Mouse (Mus musculus): Measurements from ENCODE around the gene Stx5a. TPM values are rescaled to one million over a fixed set of nuclear protein-coding genes. Genes with fewer than 3 reads are reported as not detected.

The Stx5a gene
- 95.3 and 118 TPM in 2 replicates for polyA plus RNA-seq (2012; rRNA removed)

DNA sequence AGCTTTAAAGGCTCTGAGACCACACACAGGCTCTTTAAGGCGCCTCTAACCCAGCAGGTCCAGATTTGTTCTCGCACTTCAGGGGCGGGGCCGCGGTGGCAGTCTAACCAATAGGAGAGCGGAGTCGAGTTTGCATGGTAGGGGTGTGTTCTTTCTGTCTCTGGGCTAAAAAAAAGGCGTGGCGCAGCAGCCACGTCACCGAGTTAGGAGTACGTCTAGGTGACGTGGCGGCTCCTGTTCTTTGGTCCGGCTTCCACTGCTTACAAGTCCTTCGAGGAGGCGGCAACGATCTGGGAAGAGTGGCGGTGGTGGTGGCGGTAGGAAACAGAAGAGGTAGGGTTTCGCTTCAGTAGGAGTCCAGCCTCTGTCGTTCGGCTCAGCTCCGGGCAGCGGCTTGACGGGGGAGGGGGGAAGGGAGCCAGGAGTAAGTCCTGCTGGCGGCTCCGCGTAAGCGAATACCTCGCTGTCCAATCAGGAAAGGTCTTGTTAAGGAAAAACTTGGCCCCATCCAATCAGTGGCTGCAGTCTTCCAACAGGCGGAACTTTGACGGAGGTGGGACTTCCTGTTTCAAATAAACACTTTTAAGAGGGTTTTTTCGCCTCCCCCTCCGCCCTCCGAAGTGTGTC lies at the start of gene Stx5a:
Stx5a (plus strand) TSS at position 171 of the 627 bp plus-strand sequence.
- DNase-seq (ENCODE audit: low read depth) = peak; percentile 90

DNA sequence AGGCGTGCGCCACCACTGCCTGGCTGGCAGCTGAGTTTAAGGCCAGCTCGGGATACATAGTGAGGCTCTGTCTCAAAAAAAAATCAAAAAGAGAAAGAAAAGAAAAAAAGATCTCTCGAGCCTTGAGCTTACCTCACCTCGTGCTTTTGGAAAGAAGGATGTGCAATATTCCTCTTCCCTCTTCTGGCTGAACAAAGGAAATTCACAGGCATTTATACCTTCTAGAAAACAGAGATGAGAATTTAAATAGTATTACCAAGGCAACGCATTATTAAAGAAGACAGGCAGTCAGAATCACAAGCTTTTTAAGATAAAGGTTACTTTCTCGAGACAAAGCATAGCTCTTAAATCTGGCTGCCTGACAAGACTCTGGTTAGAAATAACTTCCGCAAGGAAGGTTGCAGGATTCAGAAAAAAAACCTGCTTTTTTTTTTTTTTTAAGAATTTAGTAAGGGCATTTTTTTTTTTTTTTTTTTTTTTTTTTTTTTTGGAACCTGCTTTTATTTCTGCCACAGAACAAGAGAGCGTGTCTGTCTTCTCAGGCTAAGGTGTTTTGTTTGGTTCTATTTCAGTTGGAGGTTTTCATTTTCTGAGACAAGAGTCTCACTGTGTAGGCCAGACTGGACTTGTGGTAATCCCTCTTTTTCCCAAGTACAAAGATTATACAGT lies 49.2 kb upstream of the Stx5a start:
- no peak for DNase-seq (ENCODE audit: low read depth)

DNA sequence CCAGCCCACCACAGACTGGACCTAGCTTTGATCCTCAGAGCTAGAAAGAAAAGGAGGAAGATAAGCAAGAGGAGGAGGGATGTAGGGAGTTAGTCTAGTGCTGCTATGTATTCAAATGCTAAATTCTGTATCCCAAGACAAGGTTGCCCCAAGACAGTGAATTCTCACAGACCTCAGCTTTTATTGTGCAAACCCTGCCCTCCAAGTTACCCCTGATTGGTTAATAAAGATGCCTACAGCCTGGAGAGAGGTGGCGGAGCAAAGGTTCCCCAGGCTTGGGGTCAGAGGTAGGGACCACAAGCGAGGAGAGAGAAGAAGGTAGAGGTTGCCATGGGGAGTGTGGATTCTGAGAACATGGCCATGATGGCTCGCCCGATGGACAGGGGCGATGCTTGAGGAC lies 48.5 kb upstream of the Stx5a start:
- no peak for DNase-seq (ENCODE audit: low read depth)

DNA sequence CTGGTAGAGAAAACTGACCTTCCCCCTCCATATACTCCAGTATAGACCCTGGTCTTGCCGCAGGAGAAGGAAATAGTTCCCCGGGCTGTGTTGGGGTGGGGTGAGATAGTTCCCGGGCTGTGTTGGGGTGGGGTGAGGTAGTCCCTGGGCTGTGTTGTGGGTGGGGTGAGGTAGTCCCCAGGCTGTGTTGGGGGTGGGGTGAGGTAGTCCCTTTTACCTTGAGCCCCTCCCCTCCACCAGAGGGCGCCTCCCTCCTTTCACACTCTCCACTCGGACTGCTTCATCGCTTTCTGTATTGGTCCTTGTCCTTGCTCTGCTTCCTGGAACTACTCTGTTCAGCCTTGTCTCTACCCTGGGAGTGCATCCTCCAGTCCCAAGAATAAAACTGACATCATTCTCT lies 45.9 kb upstream of the Stx5a start:
- DNase-seq (ENCODE audit: low read depth) = no peak

DNA sequence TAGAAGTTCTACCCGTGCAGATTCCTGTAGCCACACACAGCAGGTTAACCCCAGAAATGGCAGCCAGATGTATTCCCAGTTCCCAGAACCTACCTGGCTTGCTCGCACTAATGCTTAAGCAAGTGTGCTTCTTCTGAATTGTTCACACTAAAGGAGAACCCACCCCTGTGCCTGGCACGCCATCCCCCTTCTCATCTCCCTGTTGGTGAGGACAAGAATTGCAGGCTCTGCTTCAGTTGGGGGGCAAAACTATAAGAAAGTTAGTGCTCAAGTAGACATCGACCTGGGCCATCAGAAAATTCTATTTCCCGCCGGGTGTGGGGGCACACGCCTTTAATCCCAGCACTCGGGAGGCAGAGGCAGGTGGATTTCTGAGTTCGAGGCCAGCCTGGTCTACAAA lies 41.6 kb upstream of the Stx5a start:
- DNase-seq (ENCODE audit: low read depth) = no peak

DNA sequence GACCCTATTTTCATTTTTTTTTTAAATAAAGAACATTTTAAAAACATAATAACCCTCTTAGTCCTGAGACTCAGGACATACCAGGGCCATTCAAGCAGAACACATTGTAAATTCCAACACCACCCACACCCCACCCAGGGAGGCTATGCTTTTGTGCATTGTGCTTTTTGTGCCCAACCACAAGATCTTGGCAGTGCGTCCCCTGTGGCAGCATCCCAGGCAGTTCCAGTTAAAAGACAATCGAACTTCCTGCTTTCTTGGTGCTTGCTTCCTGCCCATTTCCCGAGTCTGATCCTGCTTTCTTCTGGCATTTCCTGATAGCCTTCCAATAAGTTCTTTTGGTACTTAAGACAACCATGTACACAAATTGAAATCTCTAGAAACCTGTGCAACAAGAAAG lies 38.8 kb upstream of the Stx5a start:
- no peak for DNase-seq (ENCODE audit: low read depth)

DNA sequence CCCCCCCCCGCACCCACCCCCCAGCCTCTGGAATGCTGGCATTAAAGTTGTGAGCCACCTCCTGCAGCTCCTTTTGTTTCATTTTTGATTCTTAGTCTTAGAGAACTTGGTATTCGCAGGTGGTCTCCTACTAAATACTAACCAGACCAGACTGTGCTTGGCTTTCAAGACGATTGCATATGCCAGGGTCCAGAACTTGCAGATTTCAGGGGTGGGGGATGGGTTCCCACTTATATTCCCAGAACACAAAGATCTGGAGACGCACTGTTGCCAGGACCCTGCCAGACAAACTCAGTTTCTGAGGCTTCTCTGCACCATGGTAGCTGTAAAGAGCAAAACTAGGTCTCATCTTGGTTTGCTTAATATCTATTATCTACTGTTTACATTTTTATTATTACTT lies 37.6 kb upstream of the Stx5a start:
- no peak for DNase-seq (ENCODE audit: low read depth)

DNA sequence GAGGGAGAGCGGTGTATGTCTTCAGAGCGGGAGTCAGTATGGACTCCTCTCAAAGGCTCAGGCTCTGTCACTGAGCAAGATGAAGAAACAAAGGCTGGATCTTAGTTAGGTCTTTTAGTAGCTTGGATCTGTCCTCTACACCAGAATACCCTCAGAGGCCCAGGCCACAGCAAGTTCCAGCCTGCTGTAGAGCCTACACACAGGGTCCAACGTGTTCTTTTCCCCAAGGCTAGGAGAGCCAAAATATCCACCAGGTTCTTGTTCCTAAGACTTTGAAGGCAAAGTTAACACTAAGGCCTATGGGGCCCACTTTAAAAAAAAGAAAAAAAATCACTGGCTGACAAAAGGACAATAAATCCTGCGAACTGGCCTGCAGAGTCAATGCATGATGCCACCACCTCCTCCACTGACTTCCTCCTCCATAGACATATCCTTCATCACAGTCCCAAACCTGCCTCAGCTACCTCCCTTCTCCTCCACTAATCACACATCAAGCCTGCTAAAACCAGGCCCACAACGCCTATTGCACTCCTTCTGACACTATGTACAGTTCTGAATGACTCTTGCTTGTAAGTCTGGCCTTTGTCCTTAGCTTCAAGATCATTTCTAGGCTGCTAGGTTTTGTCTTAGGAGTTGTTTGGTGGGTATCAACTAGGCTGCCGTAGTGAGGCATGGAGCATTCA lies 36.0 kb upstream of the Stx5a start:
- DNase-seq (ENCODE audit: low read depth) = peak; percentile 93

DNA sequence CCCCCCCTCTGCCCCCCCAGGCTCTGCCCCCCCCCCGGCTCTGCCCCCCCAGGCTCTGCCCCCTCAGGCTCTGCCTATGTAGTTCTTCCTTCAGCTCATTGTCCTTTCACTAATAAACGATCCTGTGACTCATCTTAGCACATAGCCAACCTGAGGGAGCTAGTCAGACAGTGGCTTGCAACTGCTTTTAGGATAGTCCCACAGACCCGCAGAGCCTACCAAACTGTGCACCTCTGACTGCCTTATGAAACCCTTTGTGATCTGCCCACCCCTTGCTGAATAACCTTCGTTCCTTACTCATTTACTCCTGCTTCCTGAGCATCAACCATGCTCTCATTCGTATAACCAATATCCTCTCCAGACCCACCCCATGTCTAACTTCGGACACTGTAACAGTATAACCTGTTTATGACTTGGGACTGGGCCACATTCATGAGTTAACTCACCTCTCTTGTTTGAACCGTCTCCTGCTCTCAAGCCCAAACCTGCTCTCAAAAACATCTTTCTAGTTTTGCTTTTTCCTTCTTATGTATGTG lies 35.0 kb upstream of the Stx5a start:
- DNase-seq (ENCODE audit: low read depth) = no peak

DNA sequence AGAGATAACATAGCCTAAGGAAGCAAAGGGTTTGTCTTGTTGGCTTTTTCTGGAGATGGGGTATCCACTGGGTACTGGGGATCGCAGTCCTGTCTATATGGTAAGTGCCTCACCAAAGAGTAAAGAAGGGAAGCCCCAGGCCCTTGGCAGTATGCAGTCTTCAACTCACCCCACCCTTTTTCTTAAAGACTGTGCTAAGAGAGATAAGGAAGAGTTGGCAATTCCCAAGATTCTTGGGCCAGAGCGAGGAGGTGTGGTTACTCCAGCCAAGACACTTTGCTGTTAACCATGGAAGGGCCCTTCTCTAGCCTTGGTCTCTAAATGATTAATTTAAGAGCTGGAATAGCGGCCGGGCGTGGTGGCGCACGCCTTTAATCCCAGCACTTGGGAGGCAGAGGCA lies 34.3 kb upstream of the Stx5a start:
- no peak for DNase-seq (ENCODE audit: low read depth)

DNA sequence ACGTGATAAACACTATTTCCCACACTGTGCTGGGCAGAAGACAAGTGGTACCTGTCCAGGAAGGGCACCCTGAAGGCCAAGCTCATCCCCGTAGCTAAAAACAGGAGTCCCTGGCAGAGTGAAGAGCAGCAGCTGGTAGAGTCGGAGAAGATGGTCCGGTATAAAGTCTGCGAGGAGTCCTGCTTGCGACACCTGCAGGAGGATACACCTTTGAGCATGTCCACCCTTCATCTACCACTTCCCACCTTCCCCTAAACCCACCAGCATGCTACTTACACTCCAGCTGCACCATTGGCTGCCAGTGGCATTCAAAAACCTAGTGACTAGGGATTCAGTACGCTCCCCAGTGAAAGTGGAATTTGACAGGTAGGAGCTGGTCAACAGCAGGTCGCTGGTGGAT lies 32.3 kb upstream of the Stx5a start:
- DNase-seq (ENCODE audit: low read depth) = no peak

DNA sequence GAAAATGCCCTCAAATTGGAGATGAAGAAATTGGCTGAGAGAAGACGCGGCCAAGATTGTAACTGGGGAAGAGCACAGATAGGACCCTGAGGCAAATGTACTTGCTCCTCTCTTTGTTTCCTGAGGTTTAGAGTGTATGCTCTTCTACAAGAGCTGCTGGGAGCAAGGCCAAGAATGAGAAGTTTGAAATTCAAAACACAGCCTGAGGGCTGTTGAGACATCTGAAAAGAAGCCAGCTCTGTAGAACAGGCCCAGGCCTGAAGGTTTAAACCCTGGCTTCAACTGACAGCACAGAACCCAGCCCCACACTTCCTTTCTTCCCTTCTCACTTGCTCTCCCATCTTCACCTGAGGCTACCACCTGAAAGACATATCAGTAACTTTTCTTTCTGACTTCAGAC lies 31.2 kb upstream of the Stx5a start:
- peak; percentile 100 for DNase-seq (ENCODE audit: low read depth)

DNA sequence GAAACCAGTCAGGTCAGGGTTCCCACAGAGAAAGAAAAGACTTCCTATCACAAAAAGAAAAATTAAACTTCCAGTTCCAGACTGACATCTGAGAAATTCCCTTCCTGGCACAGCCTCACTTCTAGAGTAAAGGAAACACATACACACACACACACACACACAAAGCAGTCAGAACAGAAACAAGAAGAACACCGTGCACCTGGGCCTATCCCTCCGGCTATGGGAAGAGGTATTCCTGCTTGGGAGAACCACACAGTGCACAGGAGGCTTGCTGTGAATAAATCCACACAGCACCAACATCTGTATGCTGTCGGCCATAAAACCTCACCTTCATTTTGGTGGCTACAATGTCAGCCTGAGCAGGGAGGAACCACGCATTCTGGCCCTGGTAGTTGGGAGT lies 29.7 kb upstream of the Stx5a start:
- no peak for DNase-seq (ENCODE audit: low read depth)

DNA sequence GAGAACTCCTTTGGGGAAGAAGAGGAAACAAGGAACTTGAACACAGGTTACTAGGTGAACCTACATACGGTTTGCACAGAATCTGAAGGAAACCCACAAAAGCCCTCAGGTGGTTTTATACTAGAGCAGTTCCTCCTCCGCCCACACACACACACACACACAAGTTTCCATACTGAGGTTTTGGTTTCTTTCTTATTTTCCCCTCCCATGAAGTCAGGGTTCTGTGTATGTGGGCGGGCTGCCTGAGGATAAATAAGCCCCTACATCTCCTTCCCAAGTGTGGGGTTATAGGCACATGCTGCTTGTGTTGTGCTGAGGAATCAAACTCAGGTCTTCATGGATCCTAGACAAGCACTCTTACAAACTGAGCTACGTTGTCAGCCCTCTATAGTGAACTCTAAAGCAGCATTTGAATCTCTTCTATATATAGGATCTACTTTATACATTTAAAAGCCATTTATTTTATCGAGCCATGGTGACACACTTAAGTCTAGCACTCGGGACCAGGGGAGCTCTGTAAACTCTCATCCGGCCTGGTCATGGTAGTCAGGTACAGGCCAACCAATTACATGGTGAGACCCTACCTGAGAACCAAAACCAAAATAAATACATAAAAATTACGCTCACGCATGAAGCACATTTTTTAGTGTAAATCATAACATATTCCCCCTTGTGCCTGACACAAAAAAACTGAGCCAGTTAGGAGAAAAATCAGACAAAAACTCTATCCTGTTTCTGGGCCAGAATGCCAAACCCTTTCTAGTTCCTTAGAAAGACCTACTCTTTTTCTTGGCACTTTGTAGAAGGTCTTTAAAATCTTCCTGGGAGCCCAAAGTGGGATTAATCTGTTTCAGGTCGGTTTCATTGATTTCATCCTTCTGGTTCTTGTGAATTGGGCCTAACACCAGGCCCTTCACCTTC lies 29.0 kb upstream of the Stx5a start:
- no peak for DNase-seq (ENCODE audit: low read depth)

DNA sequence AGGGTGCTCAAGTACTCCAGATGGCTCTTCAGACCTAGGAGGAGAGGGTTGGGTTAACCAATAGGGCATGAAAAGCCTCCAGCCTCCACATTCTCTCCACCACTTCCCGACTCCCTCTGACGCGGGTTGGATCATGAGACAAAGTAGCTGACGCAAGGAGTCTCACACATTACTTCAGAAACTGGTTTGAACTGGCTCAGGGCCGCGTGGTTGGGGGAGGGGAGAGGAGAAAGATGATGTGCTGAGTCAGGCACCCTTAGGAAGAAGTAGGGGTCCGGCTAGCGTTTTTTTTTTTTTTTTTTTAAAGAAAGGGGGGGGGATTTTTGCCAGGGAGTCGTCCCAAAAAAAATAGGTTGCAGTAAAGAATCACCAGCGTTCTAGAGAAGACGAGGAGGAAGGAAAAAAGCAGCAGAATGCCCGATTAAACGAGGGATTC lies 28.3 kb upstream of the Stx5a start:
- no peak for DNase-seq (ENCODE audit: low read depth)

DNA sequence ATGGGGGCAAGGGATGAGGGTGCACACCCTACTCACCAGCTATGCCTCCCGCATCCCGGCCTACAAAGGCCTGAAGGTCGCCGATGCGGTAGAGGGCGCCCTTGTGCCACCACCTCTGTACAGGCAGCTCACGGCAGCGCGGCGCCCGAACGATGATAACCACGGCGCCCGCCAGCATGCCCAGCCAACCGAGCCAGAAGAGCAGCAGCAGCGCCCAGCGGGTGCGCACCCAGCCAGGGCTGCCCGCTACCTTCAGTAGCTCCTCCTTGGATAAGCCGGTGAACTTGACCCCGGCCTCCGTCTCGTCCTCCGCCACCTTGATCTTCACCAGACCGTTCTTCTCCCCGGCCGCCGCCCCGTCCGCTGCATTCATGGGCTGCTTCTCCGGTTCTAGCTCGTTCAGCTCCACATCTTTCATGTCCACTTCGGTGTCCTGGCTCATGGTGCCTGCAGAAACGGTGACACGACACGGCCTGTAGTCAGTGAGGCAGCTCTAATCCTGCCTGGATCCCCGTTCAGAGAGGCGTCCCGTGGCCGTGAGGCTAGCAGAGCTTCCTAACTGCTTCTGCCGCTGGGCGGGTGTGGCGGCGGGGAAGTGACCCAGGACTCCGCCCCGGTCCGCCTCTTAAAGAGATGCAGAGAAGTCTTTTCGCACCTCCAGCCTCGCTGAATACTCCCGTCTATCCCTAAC lies 27.8 kb upstream of the Stx5a start:
- no peak for DNase-seq (ENCODE audit: low read depth)

DNA sequence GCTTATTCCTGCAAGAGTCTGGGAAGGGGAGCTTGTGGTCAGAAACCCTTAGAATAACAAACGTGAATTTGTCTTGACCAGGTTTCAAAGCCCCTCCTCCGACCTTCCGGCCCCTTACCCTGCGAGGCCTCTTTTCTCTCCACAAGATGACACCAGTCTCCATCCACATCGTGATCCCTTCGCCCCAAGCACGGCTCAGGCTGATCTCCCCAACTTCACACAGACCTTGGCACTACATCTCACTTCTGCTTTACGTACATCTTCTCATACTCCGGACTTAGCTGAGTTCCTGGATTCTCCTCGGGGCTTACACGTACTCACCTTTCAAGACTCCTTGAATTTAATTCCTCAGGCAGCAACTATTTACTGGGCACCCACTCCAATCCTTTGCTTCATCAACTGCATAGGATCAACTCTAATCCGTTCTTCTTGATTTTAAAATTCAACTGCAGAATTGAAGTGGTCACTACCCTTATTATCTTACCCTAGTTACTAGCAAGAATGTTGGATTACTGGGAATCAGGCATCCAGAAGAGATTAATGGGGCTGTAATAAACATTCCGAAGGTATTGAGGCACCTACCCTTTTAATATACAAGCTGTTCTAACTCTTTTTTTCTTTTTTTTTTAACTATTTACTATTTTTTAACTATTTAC lies 27.1 kb upstream of the Stx5a start:
- DNase-seq (ENCODE audit: low read depth) = no peak

DNA sequence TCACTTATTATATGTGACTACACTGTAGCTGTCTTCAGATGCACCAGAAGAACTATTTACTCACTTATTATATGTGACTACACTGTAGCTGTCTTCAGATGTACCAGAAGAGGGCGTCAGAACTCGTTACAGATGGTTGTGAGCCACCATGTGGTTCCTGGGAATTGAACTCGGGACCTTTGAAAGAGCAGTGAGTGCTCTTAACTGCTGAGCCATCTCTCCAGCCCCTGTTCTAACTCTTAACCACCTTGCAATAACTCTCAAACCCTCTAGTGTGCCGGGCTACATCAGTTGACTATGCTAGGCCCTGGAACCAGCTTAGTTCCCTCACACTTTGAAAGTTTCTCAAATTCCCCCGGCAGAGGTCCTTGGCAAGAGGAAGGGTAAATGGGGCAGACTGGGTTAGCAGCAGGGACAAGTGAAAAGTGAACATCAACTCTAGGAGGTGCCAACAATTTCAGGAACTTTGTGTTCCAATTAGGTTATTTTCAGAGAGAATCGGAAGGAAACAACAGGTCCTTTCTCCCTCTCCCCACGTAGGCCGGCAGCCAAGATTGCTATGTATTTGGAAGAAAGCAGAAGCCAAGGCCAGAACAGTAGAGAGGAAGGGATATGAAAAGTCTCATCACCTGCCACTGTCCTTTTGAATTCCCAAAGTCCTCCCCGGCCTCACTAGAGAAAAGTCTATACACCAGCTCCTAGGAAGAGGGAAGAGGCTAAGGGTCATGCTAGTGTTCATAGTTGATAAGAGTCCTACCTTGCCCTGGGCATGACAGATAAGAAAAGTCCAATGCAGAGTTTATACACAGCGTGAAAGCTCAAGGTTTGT lies 26.3 kb upstream of the Stx5a start:
- no peak for DNase-seq (ENCODE audit: low read depth)

DNA sequence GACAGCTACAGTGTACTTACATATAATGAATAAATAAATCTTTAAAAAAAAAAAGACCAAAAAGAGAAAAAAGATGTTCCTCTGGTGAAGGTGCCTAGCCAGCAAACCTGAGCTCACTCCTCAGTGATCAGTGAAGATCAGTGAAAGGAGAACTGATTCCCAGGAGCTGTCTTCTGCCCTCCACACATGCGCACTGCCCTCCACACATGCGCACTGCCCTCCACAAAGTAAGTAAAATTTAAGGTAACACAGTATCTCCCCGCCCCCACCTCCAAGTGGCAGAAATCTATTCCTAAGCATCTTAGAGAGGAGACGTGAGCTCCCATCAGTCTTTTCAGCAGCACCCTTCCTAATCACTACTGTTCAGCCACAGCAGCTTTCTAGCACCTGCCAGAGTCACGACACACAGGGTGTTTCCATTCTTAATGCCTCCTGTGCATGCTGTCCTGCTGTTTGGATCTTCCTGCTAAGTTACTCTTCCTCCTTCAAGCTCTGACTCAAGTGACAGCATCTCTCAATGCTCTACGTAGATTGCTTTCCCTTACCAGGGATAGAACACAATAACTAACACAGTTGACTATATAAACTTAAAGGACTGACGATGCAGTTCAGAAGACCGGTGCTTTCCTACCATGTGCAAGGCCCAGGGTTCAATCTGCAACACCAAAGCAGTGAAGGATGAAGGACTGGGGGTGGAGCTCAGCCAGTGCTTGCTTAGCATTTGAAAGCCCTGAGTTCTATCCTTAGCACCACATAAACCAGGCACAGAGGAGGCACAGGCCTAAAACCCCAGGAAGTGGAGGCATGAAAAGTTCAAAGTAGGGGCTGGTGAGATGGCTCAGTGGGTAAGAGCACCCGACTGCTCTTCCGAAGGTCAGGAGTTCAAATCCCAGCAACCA lies 25.1 kb upstream of the Stx5a start:
- no peak for DNase-seq (ENCODE audit: low read depth)

All from gonadal fat pad, adult 2 months (tissue).